Mouse (Mus musculus): ENCODE measurements around the gene Camkv.

GRCm38 (mm10) chr9:107959896-107960295 is 24.4 kb downstream of the Camkv start:
- TF ChIP-seq CTCF (IDR thresholded peaks at IDR 0.05; ENCODE audit: borderline replicate concordance, insufficient read depth, low read length): no peak
- no peak for TF ChIP-seq POLR2A (IDR thresholded peaks at IDR 0.05; ENCODE audit: low read depth, low read length)

All from embryonic fibroblast, embryonic 13.5 days (primary cell).